Mouse (Mus musculus): ENCODE measurements around the gene Nol10.

GRCm38 (mm10) chr12:17372696-17373095 is 24.4 kb downstream of the Nol10 start:
- TF ChIP-seq CTCF (conservative IDR thresholded peaks at IDR 0.05; ENCODE audit: low read length): no peak
- TF ChIP-seq POU5F1 (IDR thresholded peaks at IDR 0.05; ENCODE audit: borderline replicate concordance, low read length): no peak

Measured in E14TG2a.4 (cell line).